Mouse (Mus musculus): ENCODE measurements at regions not wholly inside any gene's neighbourhood (a gene's known extent, or its start where the extent isn't known, plus 50 kb on each side); places are given as distances from the start of the nearest gene placed in this dataset.

DNA sequence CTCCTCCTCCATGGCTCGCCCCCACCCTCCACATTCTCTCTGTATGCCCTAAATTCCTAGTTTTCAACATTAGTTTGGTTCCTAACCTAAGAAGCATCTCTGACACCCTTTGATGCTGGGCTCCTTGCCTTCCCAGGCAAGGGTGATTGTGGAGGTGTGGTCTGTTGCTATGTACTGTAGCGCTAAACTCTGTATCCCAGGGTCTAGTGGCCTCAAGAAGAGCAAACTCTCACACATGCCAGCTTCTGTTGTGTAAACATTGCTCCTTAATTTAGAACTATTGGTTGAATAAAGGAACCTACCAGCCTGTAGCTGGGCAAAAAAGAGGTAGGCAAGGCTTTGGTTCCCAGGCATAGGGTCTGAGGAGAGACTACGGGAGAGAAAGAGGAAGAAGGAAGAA is 140.6 kb downstream of the Kcnk1 start:
- no peak for DNase-seq (ENCODE audit: extremely low spot score in 1 of 2, low spot score in 2 of 2)
- TF ChIP-seq CTCF (IDR thresholded peaks at IDR 0.05), result no peak
- intact Hi-C loops (cut with DNase I), result no loop called here
- Histone ChIP-seq H3K27ac (no peak overlapping the region), H3K4me3 (no peak overlapping the region)

- intact Hi-C loops (cut with DNase I), result no loop called here
- no peak for TF ChIP-seq CTCF (IDR thresholded peaks at IDR 0.05)
- DNase-seq (ENCODE audit: extremely low spot score in 1 of 2, low spot score in 2 of 2), result no peak
- no peak overlapping the region for H3K4me3 ChIP-seq
- H3K27ac ChIP-seq, result no peak overlapping the region
Measured at GRCm38 (mm10) chr8:126136946-126137345, 142.0 kb downstream of the Kcnk1 start.

- H3K27ac ChIP-seq, result no peak overlapping the region
- no peak overlapping the region for H3K4me3 ChIP-seq
- no peak for DNase-seq (ENCODE audit: extremely low spot score in 1 of 2, low spot score in 2 of 2)
- intact Hi-C loops (cut with DNase I), result no loop called here
- TF ChIP-seq CTCF (IDR thresholded peaks at IDR 0.05), result no peak
Measured at GRCm38 (mm10) chr8:126137452-126137851, 142.5 kb downstream of the Kcnk1 start.

- H3K4me3 ChIP-seq, result peak overlapping the region; percentile 55
- no peak for TF ChIP-seq CTCF (IDR thresholded peaks at IDR 0.05)
- peak; percentile 24 to 25 for DNase-seq (ENCODE audit: extremely low spot score in 1 of 2, low spot score in 2 of 2)
- intact Hi-C loops (cut with DNase I), result no loop called here
- peak overlapping the region; percentile 40 for H3K27ac ChIP-seq
Measured at GRCm38 (mm10) chr8:126138645-126139545, 143.9 kb downstream of the Kcnk1 start.

- Histone ChIP-seq H3K4me3 (peak overlapping the region; percentile 55), H3K27ac (no peak overlapping the region; the same call in 1 of the 2 replicates)
- DNase-seq (ENCODE audit: extremely low spot score in 1 of 2, low spot score in 2 of 2), result no peak
- intact Hi-C loops (cut with DNase I), result no loop called here
- TF ChIP-seq CTCF (IDR thresholded peaks at IDR 0.05), result no peak
Measured at GRCm38 (mm10) chr8:126139546-126139870, 144.5 kb downstream of the Kcnk1 start.

GRCm38 (mm10) chr8:126140998-126141397 is 146.0 kb downstream of the Kcnk1 start:
- Histone ChIP-seq H3K27ac (no peak overlapping the region), H3K4me3 (no peak overlapping the region)
- TF ChIP-seq CTCF (IDR thresholded peaks at IDR 0.05), result no peak
- DNase-seq (ENCODE audit: extremely low spot score in 1 of 2, low spot score in 2 of 2), result no peak
- intact Hi-C loops (cut with DNase I), result no loop called here

DNA sequence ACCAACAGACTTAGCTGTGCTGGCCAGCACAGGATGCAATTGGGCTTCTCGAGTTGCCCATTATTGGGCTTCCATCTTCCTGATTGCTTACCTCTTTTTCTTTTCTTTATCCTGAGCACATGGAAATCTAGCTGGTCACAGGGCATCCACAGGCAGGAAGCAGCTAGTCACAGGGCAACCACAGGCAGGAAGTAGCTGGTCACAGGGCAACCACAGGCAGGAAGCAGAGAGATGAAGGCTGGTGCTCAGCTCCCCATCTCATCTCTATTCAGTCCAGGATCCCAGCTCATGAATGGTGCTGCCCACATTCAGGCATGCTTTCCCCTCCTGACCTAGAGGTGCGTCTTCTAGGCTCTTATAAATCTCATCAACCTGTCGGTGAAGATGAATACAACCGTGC is 146.8 kb upstream of the Slc35f3 start:
- no peak overlapping the region for H3K4me3 ChIP-seq
- intact Hi-C loops (cut with DNase I), result no loop called here
- no peak for TF ChIP-seq CTCF (IDR thresholded peaks at IDR 0.05)
- no peak overlapping the region for H3K27ac ChIP-seq
- DNase-seq (ENCODE audit: extremely low spot score in 1 of 2, low spot score in 2 of 2), result no peak

DNA sequence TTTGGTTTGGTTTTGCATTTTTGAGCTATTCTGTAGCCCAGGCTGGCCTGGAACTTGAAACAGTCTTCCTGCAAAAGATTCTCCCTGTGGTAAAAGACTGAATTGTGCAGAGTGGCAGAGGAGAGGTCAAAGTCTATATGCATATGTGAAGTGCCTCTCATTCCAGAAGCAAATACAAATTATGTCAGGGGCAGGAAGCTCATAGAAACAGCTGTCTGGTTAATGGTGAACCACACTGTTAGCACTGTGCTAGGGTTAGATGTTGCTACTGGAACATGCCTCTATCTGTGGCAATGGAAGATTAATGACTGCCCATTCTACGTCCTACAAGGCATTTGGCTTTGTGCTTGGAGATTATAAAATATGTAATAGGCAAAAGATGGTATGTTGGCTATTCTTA is 144.4 kb upstream of the Slc35f3 start:
- no peak for TF ChIP-seq CTCF (IDR thresholded peaks at IDR 0.05)
- DNase-seq (ENCODE audit: extremely low spot score in 1 of 2, low spot score in 2 of 2), result no peak
- intact Hi-C loops (cut with DNase I), result no loop called here
- Histone ChIP-seq H3K27ac (no peak overlapping the region), H3K4me3 (no peak overlapping the region)

GRCm38 (mm10) chr8:126157452-126158185 is 140.7 kb upstream of the Slc35f3 start:
- TF ChIP-seq CTCF (IDR thresholded peaks at IDR 0.05), result peak; percentile 46
- Histone ChIP-seq H3K27ac (no peak overlapping the region), H3K4me3 (no peak overlapping the region)
- DNase-seq (ENCODE audit: extremely low spot score in 1 of 2, low spot score in 2 of 2), result no peak
- intact Hi-C loops (cut with DNase I), result no loop called here

- no peak for TF ChIP-seq CTCF (IDR thresholded peaks at IDR 0.05)
- DNase-seq (ENCODE audit: extremely low spot score in 1 of 2, low spot score in 2 of 2), result no peak
- Histone ChIP-seq H3K4me3 (no peak overlapping the region), H3K27ac (no peak overlapping the region)
- intact Hi-C loops (cut with DNase I), result no loop called here
Measured at GRCm38 (mm10) chr8:126159485-126159884, 138.9 kb upstream of the Slc35f3 start.

- intact Hi-C loops (cut with DNase I), result no loop called here
- Histone ChIP-seq H3K27ac (no peak overlapping the region), H3K4me3 (no peak overlapping the region)
- DNase-seq (ENCODE audit: extremely low spot score in 1 of 2, low spot score in 2 of 2), result no peak
- no peak for TF ChIP-seq CTCF (IDR thresholded peaks at IDR 0.05)
Measured at GRCm38 (mm10) chr8:126160356-126160975, 137.9 kb upstream of the Slc35f3 start.

- intact Hi-C loops (cut with DNase I), result loop anchor here (1.0 to 2.0 kb wide), 2 partner anchors 192 to 204 kb away; no protein-coding TSS in a partner anchor
- no peak overlapping the region for H3K4me3 ChIP-seq
- TF ChIP-seq CTCF (IDR thresholded peaks at IDR 0.05), result no peak
- H3K27ac ChIP-seq, result peak overlapping the region; percentile 69
- DNase-seq (ENCODE audit: extremely low spot score in 1 of 2, low spot score in 2 of 2), result peak; percentile 59 to 67
Measured at GRCm38 (mm10) chr8:126162748-126163371, 135.5 kb upstream of the Slc35f3 start.
